Mouse (Mus musculus) embryonic fibroblast, embryonic 13.5 days (primary cell): ENCODE results near the gene Gm28038. TPM values are rescaled to one million over a fixed set of nuclear protein-coding genes. Genes with fewer than 3 reads are reported as not detected.

ENCODE experiments used
- H3K27ac ChIP-seq: 2 replicates; pipeline ENCODE4 v1.5.1; 2012; ENCODE audit warnings: low read length, control low read depth, inconsistent platforms; ENCODE audit not compliant: insufficient read depth
- H3K4me1 ChIP-seq: 2 replicates; pipeline ENCODE4 v1.6.1; 2011; ENCODE audit warnings: low read length; ENCODE audit not compliant: control insufficient read depth, insufficient read depth
- H3K4me3 ChIP-seq: 2 replicates; pipeline ENCODE4 v1.5.1; 2011; ENCODE audit warnings: mild to moderate bottlenecking, control low read depth, low read length; ENCODE audit not compliant: insufficient read depth
- CTCF ChIP-seq: IDR thresholded peaks from 2 replicates; pipeline ENCODE4 v1.5.1; 2011; ENCODE audit warnings: mild to moderate bottlenecking, control low read depth, low read length, moderate library complexity, borderline replicate concordance; ENCODE audit not compliant: insufficient read depth
- POLR2A ChIP-seq: IDR thresholded peaks from 2 replicates; pipeline ENCODE4 v1.6.1; 2011; ENCODE audit warnings: low read depth, mild to moderate bottlenecking, control low read depth, low read length, moderate library complexity
- polyA plus RNA-seq: library from polyadenylated mRNA; stranded (reverse); fragments of >200 nt; gene quantifications from 2 replicates; pipeline ENCODE4 v1.2.4, GENCODE M21; 2011; ENCODE audit warnings: low read depth; ENCODE audit not compliant: missing spikeins, insufficient read length

Gene Gm28038
- 37.7 and 57.8 TPM in 2 replicates for polyA plus RNA-seq

- Histone ChIP-seq H3K4me3 (no peak within 1 kb of the TSS), H3K4me1 (no peaks in the 10 kb centered on the region), H3K27ac (no peak within 1 kb of the TSS)
- TF ChIP-seq POLR2A (no peak), CTCF (no peak)
These were observed at the start of gene Gm28038 for GRCm38 (mm10) chr2:30280743-30281142. Gm28038 (plus strand) TSS chr2:30281043.

- H3K4me1 ChIP-seq, result no peaks in the 10 kb centered on the region
- H3K27ac ChIP-seq, result no peak overlapping the region
- H3K4me3 ChIP-seq, result no peak overlapping the region
- no peak for TF ChIP-seq CTCF
- no peak for TF ChIP-seq POLR2A
These were observed 45.2 kb upstream of the Gm28038 start for GRCm38 (mm10) chr2:30235593-30235992.

GRCm38 (mm10) chr2:30236426-30237198 lies 44.2 kb upstream of the Gm28038 start:
- H3K27ac ChIP-seq, result peak overlapping the region; percentile 55
- no peaks in the 10 kb centered on the region for H3K4me1 ChIP-seq
- H3K4me3 ChIP-seq, result peak overlapping the region; percentile 53
- TF ChIP-seq POLR2A (peak; percentile 73), CTCF (no peak)

- H3K4me3 ChIP-seq, result peak within 1 kb of the TSS; percentile 57
- no peak for TF ChIP-seq CTCF
- TF ChIP-seq POLR2A, result peak; percentile 80
- H3K27ac ChIP-seq, result peak within 1 kb of the TSS; percentile 55
- no peaks in the 10 kb centered on the region for H3K4me1 ChIP-seq
These were observed 43.5 kb upstream of the Gm28038 start, which contains the start of gene Lrrc8a for GRCm38 (mm10) chr2:30237199-30237880. Lrrc8a (plus strand) TSS chr2:30237715.

- Histone ChIP-seq H3K27ac (peak overlapping the region; percentile 24), H3K4me3 (peak overlapping the region; percentile 57), H3K4me1 (0 out of 2 replicates have a peak, but pooled peaks cover 4% of the 10 kb centered on the region)
- TF ChIP-seq POLR2A, result no peak; the same call in 1 of the 2 replicates
- no peak for TF ChIP-seq CTCF
These were observed 43.0 kb upstream of the Gm28038 start for GRCm38 (mm10) chr2:30237881-30238280.

GRCm38 (mm10) chr2:30238906-30239465 lies 41.9 kb upstream of the Gm28038 start:
- Histone ChIP-seq H3K27ac (no peak overlapping the region), H3K4me1 (0 out of 2 replicates have a peak, but pooled peaks cover 4% of the 10 kb centered on the region), H3K4me3 (peak overlapping the region; percentile 57)
- TF ChIP-seq POLR2A (no peak), CTCF (no peak)

GRCm38 (mm10) chr2:30239777-30240176 lies 41.1 kb upstream of the Gm28038 start:
- Histone ChIP-seq H3K4me1 (peaks cover 6% of the 10 kb centered on the region; the same call in 1 of the 2 replicates), H3K27ac (no peak overlapping the region), H3K4me3 (no peak overlapping the region)
- TF ChIP-seq CTCF (no peak), POLR2A (no peak)

- H3K4me1 ChIP-seq, result peaks cover 6% of the 10 kb centered on the region; the same call in 1 of the 2 replicates
- TF ChIP-seq CTCF, result no peak
- TF ChIP-seq POLR2A, result no peak
- no peak within 1 kb of the TSS; the same call in 1 of the 2 replicates for H3K4me3 ChIP-seq
- no peak within 1 kb of the TSS for H3K27ac ChIP-seq
These were observed 40.6 kb upstream of the Gm28038 start, which contains the start of gene Gm28035 for GRCm38 (mm10) chr2:30240267-30240666. Gm28035 (plus strand) TSS chr2:30240567.

- H3K4me3 ChIP-seq, result no peak overlapping the region
- H3K4me1 ChIP-seq, result peaks cover 6% of the 10 kb centered on the region; the same call in 1 of the 2 replicates
- no peak overlapping the region for H3K27ac ChIP-seq
- no peak for TF ChIP-seq CTCF
- TF ChIP-seq POLR2A, result no peak
These were observed 38.3 kb upstream of the Gm28038 start for GRCm38 (mm10) chr2:30242509-30242908.
